Mouse (Mus musculus) olfactory bulb, adult 2 months (tissue): ENCODE results near the gene Fbxl17. TPM values are rescaled to one million over a fixed set of nuclear protein-coding genes. Genes with fewer than 3 reads are reported as not detected.

Experiments
- H3K27ac ChIP-seq: fragments of 200-500 bp; 2 replicates; pipeline ENCODE4 v1.5.1; 2012; ENCODE audit warnings: low read depth, low read length; ENCODE audit not compliant: insufficient read depth
- H3K4me1 ChIP-seq: fragments of 200-500 bp; 2 replicates; pipeline ENCODE4 v1.6.1; 2012; ENCODE audit warnings: low read length; ENCODE audit not compliant: control insufficient read depth, insufficient read depth
- H3K4me3 ChIP-seq: fragments of 200-500 bp; 2 replicates; pipeline ENCODE4 v1.5.1; 2012; ENCODE audit warnings: mild to moderate bottlenecking, low read depth, low read length, moderate library complexity; ENCODE audit not compliant: insufficient read depth
- CTCF ChIP-seq: fragments of 200-500 bp; IDR thresholded peaks from 2 replicates; pipeline ENCODE4 v1.5.1; 2012; ENCODE audit warnings: low read depth, mild to moderate bottlenecking, low read length, moderate library complexity; ENCODE audit not compliant: insufficient read depth
- POLR2A ChIP-seq: fragments of 200-500 bp; IDR thresholded peaks from 2 replicates; pipeline ENCODE4 v1.6.1; 2012; ENCODE audit warnings: mild to moderate bottlenecking, low read depth, low read length, moderate library complexity; ENCODE audit not compliant: insufficient read depth
- WGBS: fragments of 180-500 bp; shearing (Covaris S2); methylation state at CpG from one replicate; pipeline ENCODE4 v1.1.7; 2018; 5-methylcytosine and 5-hydroxymethylcytosine counted together
- polyA plus RNA-seq: library from polyadenylated mRNA; stranded (reverse); fragments of >200 nt; gene quantifications from 2 replicates; pipeline ENCODE4 v1.2.4, GENCODE M21; 2012; ENCODE audit warnings: low replicate concordance; ENCODE audit not compliant: missing spikeins, insufficient read depth, insufficient read length

Fbxl17 gene
- polyA plus RNA-seq, 1 experiment: not detected

GRCm38 (mm10) chr17:63437424-63437823 lies 62.4 kb downstream of the Fbxl17 start:
- WGBS: 91% methylated on average over 6 of the region's 6 CpGs
- TF ChIP-seq POLR2A: no peak
- TF ChIP-seq CTCF: no peak
- H3K4me3 ChIP-seq: no peak overlapping the region
- H3K27ac ChIP-seq: no peak overlapping the region
- no peaks in the 10 kb centered on the region; the same call in 1 of the 2 replicates for H3K4me1 ChIP-seq

GRCm38 (mm10) chr17:63434081-63434480 lies 65.7 kb downstream of the Fbxl17 start:
- H3K4me3 ChIP-seq: no peak overlapping the region
- 58% methylated on average over 6 of the region's 6 CpGs for WGBS
- H3K27ac ChIP-seq: no peak overlapping the region
- TF ChIP-seq CTCF: no peak
- no peak for TF ChIP-seq POLR2A
- no peaks in the 10 kb centered on the region; the same call in 1 of the 2 replicates for H3K4me1 ChIP-seq

GRCm38 (mm10) chr17:63431650-63432049 lies 68.2 kb downstream of the Fbxl17 start:
- Histone ChIP-seq H3K4me3 (no peak overlapping the region), H3K4me1 (no peaks in the 10 kb centered on the region; the same call in 1 of the 2 replicates), H3K27ac (no peak overlapping the region)
- WGBS: 84% methylated on average over 7 of the region's 7 CpGs
- TF ChIP-seq POLR2A: no peak
- TF ChIP-seq CTCF: no peak

DNA sequence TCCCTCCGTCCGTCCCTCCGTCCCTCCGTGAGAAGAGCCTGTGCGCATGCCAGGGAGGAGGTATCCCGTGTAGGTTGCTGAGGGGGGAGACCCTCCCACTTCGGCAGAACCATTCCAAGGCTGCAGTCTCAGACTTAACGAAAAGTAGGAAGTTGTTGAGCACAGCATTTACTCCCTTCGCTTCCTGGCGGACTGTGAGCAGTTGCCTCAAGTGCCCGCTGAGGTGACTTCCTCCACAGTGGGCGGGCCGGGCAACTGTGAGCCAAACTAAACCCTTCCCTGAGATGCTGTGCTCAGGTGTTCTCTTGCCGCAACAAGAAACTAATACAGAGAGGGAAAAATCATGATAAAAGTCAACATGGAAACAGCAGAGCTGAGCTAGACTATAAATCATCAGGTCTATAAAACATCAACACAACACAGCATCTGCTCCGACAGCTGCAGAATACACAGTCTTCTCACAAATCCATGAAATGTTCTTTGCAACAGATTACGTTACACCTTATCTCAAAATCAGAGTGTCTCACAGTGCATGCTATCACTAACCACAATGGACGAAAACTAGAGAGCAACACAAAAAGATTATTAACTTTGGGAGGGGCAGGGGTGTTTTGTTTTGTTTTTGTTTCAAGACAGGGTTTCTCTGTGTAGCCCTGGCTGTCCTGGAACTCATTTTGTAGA lies 69.3 kb downstream of the Fbxl17 start:
- H3K4me3 ChIP-seq: no peak overlapping the region
- H3K27ac ChIP-seq: no peak overlapping the region
- no peak for TF ChIP-seq CTCF
- TF ChIP-seq POLR2A: no peak
- no peaks in the 10 kb centered on the region; the same call in 1 of the 2 replicates for H3K4me1 ChIP-seq
- WGBS: 73% methylated on average over 17 of the region's 17 CpGs

GRCm38 (mm10) chr17:63423851-63424250 lies 76.0 kb downstream of the Fbxl17 start:
- H3K4me3 ChIP-seq: no peak overlapping the region
- H3K4me1 ChIP-seq: no peaks in the 10 kb centered on the region
- WGBS: 83% methylated on average over 4 of the region's 4 CpGs
- no peak overlapping the region for H3K27ac ChIP-seq
- TF ChIP-seq CTCF (no peak), POLR2A (no peak)

- 83% methylated on average over 5 of the region's 5 CpGs for whole genome bisulfite sequencing
Measured at GRCm38 (mm10) chr17:63422685-63423084, 77.1 kb downstream of the Fbxl17 start.

GRCm38 (mm10) chr17:63421864-63422263 lies 78.0 kb downstream of the Fbxl17 start:
- no peak overlapping the region for H3K27ac ChIP-seq
- 82% methylated on average over 2 of the region's 2 CpGs for WGBS
- H3K4me3 ChIP-seq: no peak overlapping the region
- H3K4me1 ChIP-seq: no peaks in the 10 kb centered on the region
- TF ChIP-seq POLR2A (no peak), CTCF (no peak)

More at GRCm38 (mm10) chr17:63422685-63423084, 77.1 kb downstream of the Fbxl17 start:
- H3K4me3 ChIP-seq: no peak overlapping the region
- no peaks in the 10 kb centered on the region for H3K4me1 ChIP-seq
- no peak for TF ChIP-seq POLR2A
- no peak overlapping the region for H3K27ac ChIP-seq

GRCm38 (mm10) chr17:63419503-63419902 lies 80.3 kb downstream of the Fbxl17 start:
- TF ChIP-seq POLR2A (no peak), CTCF (no peak)
- Histone ChIP-seq H3K4me1 (no peaks in the 10 kb centered on the region), H3K4me3 (no peak overlapping the region), H3K27ac (no peak overlapping the region)
- 79% methylated on average over 6 of the region's 6 CpGs for WGBS

DNA sequence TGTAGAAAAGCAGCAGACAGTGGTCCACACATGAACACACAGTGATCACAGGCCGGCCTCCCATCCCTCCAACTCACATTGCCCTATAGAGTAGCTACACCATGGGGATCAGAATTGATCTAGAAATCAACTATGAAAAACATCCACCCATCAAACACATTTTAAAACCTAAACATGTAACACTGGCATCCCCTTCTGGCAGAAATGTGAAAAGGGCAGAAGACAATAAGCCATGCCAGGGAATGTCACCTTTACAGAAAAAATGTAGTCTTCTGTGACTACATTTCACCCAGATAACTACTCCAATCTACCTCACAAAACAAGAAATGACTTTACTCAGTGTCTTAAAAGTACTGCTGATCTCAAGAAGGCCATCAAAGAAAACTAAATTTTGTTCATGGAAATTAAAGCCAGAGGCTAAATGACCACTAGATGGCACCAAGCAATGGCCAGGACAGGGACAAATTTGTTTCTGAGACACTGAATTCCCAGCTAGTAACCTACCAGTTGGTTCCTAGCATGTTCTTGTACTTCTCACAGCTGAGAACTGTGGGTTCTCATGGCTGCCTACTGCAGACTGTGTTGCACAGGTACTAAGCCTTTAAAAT lies 85.7 kb downstream of the Fbxl17 start:
- Histone ChIP-seq H3K4me1 (no peaks in the 10 kb centered on the region), H3K27ac (no peak overlapping the region), H3K4me3 (no peak overlapping the region)
- TF ChIP-seq POLR2A (no peak), CTCF (no peak)
- WGBS: 93% methylated on average over 1 of the region's 1 CpGs

DNA sequence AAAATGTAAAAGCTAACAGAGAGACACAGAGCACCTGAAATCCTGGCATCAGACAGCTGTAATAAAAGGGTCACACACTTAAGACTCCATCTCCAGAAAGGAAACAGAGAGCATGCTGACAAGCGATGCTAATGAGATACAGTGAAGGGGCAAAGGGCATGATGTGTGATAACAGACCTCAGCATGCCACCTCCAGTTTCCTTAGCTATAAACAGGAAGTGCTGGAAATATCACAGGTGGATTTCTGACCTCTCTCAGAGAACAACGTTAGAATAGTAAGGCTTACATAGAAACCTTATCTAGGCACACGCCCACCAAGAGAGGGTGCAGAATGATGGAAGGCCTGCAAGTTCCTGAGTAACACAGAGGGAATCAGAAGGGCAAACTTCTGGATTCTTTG lies 88.3 kb downstream of the Fbxl17 start:
- no peak for TF ChIP-seq CTCF
- TF ChIP-seq POLR2A: no peak
- H3K4me1 ChIP-seq: no peaks in the 10 kb centered on the region
- no peak overlapping the region for H3K27ac ChIP-seq
- H3K4me3 ChIP-seq: no peak overlapping the region
- 88% methylated on average over 3 of the region's 3 CpGs for WGBS
